Mouse (Mus musculus) heart, adult 2 months (tissue): ENCODE results near the gene Dynlt1c.
"Not testable (repeated sequence)": the region's sequence is repeated elsewhere in the genome, so short reads cannot be mapped to it uniquely, and the experiment has no call there.

Source experiments
- CTCF ChIP-seq: fragments of 200-600 bp; IDR thresholded peaks from 2 replicates; pipeline ENCODE4 v1.8.1; 2022; ENCODE audit warnings: antibody characterized with exemption, mild to moderate bottlenecking, moderate library complexity
- EP300 ChIP-seq: fragments of 200-500 bp; IDR thresholded peaks from 2 replicates; pipeline ENCODE4 v1.6.1; 2011; ENCODE audit warnings: low read depth, low read length, control low read depth; ENCODE audit not compliant: insufficient read depth
- POLR2A ChIP-seq: fragments of 200-500 bp; IDR thresholded peaks from 2 replicates; pipeline ENCODE4 v1.6.1; 2011; ENCODE audit warnings: mild to moderate bottlenecking, low read depth, low read length, control low read depth; ENCODE audit not compliant: insufficient read depth

- not testable (repeated sequence) for TF ChIP-seq POLR2A, CTCF, EP300
These were observed 44.2 kb downstream of the Dynlt1c start for GRCm38 (mm10) chr17:6645668-6646067.
